Mouse (Mus musculus) left cerebral cortex, adult 11 months (tissue): ENCODE results near the gene Exoc3l4.
A peak's percentile ranks its signal among the peaks of the same experiment; 100 is the strongest.

Source experiments
- DNase-seq: peaks from one replicate; pipeline ENCODE4 v3.0.0; 2022; ENCODE audit warnings: low spot score

Exoc3l4 gene

GRCm38 (mm10) chr12:111411631-111412355 lies 5.0 kb upstream of the Exoc3l4 start:
- DNase-seq: no peak

GRCm38 (mm10) chr12:111412581-111413284 lies 4.1 kb upstream of the Exoc3l4 start:
- DNase-seq: no peak

GRCm38 (mm10) chr12:111413300-111413699 lies 3.5 kb upstream of the Exoc3l4 start:
- peak; percentile 84 for DNase-seq

GRCm38 (mm10) chr12:111419918-111420317 lies 3.1 kb downstream of the Exoc3l4 start:
- DNase-seq: no peak

GRCm38 (mm10) chr12:111420946-111421709 lies 4.3 kb downstream of the Exoc3l4 start:
- DNase-seq: no peak

GRCm38 (mm10) chr12:111422852-111423251 lies 6.0 kb downstream of the Exoc3l4 start:
- DNase-seq: no peak

- no peak for DNase-seq
Observed at GRCm38 (mm10) chr12:111423570-111424129, 6.8 kb downstream of the Exoc3l4 start.

GRCm38 (mm10) chr12:111424547-111424946 lies 7.7 kb downstream of the Exoc3l4 start:
- DNase-seq: no peak

- peak; percentile 55 for DNase-seq
Observed at GRCm38 (mm10) chr12:111425258-111425657, 8.4 kb downstream of the Exoc3l4 start.

GRCm38 (mm10) chr12:111425789-111426460 lies 9.1 kb downstream of the Exoc3l4 start:
- DNase-seq: peak; percentile 80

GRCm38 (mm10) chr12:111427438-111428113 lies 10.8 kb downstream of the Exoc3l4 start:
- DNase-seq: no peak

GRCm38 (mm10) chr12:111428364-111428763 lies 11.5 kb downstream of the Exoc3l4 start:
- DNase-seq: no peak

- DNase-seq: no peak
Observed at GRCm38 (mm10) chr12:111428961-111429911, 12.4 kb downstream of the Exoc3l4 start.

GRCm38 (mm10) chr12:111430049-111430867 lies 13.4 kb downstream of the Exoc3l4 start:
- DNase-seq: no peak

- DNase-seq: no peak
Observed at GRCm38 (mm10) chr12:111430868-111431817, 14.3 kb downstream of the Exoc3l4 start.

GRCm38 (mm10) chr12:111432097-111432496 lies 15.3 kb downstream of the Exoc3l4 start:
- no peak for DNase-seq

- DNase-seq: no peak
Observed at GRCm38 (mm10) chr12:111432751-111433331, 16.0 kb downstream of the Exoc3l4 start.
